Mouse (Mus musculus) thymus, postnatal 36 days (tissue): ENCODE results near the gene Psmb3.
"Not testable (repeated sequence)": the region's sequence is repeated elsewhere in the genome, so short reads cannot be mapped to it uniquely, and the experiment has no call there.

Source experiments
- DNase-seq, 2 experiments: peaks; one replicate each; pipeline ENCODE4 v3.0.0; 2022; ENCODE audit warnings: mixed read lengths in 2 of 2

The Psmb3 gene

DNA sequence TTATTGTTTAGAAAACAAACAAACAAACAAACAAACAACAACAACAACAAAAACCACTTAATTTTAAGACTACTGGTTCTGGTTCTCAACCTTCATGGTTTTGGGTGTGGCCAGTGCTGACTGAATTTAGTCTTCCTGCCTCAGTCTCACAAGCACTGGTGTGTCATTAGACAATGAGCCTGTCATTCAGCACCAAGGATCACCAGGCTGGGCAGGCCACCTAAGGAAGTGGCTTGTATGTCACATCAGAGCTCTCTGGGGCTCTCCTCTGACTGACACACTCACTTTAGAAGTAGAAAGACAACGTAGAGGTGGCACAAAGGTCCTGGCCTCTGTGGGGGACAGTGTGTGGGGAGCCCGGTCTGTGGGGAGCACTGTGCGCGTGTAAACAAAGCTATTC is 15.8 kb downstream of the Psmb3 start:
- no peak for DNase-seq

DNA sequence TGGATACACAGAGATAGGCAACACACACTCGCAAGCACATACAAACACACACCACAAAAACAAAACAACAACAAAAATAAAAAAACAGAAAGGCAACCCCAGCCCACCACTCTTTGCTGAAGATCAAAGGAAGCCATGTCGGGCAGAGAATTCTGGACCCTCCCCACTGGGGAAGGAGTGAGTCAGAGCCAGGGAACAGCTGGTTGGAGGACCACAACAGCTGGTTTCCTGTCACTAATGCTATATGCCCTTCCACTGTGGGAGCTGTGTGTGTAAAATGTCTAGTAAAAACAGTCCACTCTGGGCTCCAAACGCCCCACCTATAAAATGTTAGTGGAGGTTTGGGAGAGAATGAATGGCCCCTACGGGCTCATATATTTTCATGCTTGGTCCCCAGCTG is 18.1 kb downstream of the Psmb3 start:
- no peak for DNase-seq

DNA sequence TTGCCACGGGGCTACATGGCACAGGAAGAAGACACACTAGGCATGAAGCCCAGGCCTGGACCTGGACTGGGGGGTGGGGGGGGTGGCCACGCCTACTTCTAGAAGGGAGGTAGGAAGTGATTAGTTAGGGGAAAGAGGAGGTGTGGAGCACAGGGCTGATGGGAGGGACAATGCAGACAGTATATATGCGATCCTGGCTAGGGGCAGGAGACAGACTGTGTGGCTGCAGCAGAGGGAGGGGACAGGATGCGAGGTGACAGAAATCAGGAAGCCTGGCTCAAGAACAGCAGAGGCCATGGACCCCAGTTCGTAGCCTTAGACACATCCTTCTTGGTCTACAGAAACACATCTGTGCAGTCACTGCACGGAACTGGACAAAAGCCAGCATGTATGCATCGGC is 20.5 kb downstream of the Psmb3 start:
- DNase-seq = no peak

DNA sequence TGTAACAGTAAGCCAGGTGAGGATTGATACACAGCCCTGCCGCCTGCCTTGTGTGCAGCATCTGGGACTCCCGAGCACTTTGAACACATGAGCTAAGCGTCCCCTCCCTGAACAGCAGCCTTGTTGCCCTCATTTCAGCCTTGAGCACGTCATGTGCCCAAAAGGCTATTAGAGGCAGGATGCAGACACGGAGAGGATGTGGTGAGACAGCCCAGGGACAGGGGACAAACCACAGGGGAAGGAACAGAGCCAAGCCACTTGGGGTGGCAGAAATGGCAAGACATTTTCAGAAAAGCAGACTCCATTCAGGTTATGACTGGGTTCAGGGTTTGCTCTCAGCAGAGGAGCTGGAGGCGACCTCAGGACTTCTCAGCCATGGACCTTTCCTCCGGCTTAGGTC is 25.1 kb downstream of the Psmb3 start:
- DNase-seq = peak; percentile 44 to 60

DNA sequence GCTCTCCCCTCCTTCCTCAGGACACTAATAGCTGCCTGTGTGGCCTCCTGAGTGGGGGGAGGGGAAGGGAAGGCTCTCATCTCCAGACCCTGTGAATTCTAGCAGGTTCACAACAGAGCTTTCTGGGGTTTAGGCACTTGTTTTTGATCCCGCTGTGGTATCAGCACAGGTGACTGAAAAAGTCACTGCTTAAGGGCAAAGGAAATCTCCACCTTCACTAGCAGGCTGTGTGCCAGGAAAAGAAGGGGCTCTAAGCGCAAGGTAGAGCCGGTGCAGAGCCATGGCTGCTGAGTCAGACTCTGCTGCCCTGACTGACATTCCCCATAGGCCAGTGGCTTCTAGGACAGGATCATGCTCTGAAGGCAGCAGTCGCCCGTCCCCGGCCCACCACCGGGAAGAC is 25.5 kb downstream of the Psmb3 start:
- no peak for DNase-seq

DNA sequence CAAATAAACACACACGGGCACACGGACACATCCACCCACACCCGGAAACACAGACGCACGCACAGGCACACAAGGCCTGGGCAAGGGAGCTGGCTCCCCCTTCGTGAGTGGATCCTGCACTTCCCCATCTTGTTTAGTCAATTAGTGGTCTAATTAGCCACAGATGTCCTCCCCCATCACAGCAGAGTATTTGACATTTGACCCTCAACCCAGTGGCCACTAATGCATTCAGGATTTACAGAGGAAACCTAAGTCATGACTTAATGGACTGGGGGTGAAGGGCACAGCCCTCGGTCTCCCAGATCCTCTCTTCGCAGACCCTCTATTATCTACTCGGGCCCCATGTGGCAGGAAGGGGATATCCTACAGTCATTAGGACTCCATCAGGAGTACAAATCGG is 30.5 kb downstream of the Psmb3 start:
- no peak for DNase-seq

DNA sequence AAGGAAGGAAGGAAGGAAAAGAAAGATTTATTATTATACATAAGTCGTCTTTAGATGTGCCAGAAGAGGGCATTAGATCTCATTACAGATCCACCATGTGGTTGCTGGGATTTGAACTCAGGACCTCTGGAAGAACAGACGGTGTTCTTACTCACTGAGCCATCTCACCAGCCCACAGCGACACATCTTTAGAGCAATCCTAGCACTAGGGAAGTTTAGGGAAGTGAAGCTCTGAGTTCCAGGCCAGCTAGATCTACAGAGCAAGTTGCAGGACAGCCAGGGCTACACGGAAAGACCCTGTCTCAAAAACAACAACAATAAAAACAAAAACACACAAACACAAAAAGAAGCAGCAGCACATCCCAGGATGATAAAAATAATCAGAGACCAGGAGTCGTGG is 31.6 kb downstream of the Psmb3 start:
- not testable (repeated sequence) for DNase-seq

DNA sequence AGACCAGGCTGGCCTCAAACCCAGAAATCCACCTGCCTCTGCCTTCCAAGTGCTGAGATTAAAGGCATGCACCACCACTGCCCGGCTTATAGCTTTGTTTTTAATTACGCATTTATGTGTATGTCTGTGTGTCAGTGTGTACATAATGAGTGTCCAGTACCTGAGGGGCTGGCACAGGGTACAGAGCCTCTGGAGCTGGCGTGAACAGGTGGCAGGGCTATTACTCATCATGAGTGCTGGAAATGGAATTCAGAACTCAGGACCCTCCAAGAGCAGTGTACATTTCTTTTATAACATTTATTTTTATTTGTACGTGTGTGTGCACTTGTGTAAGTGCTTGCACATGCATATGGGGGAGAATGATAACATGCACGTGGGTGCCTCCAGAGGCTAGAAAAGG is 33.4 kb downstream of the Psmb3 start:
- no peak for DNase-seq

DNA sequence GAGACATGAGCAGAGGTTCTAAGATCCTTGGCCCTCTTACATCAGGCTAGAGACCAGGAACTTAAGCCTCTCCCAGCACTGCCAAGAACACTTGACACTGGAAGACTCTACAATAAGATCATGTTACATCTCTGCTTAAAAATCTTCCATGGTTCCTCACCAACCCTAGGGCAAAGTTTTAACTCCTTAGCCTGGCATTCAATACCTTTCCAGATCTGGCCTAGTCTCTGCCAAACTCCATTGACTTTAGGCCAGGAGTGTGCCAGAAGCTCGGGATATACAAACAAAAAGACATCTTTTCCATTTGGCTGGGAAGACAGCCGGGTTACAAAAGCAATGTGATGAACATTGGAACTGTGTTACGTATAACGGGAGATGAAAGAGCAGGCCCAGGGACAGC is 34.4 kb downstream of the Psmb3 start:
- DNase-seq = no peak

DNA sequence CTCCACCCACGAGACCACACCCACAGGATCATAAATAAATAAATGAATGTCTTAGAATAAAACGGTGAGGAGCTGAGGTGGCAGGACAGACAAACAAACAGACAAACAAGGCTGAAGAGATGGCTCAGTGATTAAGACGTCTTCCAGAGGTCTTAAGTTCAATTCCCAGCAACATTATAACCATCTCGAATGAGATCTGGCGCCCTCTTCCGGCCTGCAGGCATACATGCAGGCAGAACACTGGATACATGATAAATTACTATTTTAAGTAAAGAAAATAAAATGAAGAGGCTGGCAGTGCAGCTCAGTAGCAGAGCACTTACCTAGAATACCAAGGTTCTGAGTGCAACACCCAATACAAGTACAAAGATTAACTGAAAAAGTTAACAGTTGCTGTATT is 35.5 kb downstream of the Psmb3 start:
- no peak for DNase-seq

DNA sequence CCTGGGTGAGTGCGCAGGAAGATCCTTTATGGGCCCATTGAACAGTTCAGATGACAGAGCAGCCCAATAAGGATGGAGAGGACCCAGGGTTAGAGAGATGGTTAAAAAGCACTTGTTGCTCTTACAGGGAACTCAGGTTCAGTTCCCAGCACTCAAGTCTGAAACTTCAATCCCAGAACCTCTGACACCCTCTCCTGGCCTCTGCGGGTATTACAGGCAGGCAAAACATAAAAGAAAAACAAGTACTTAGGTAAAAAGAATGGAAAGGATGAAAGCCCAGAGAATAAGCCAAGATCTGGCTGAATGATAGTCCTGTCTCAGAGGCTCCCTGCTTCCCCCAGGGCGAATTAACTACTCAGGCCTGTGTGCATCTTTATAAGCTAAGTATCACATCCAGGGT is 36.0 kb downstream of the Psmb3 start:
- DNase-seq = no peak

DNA sequence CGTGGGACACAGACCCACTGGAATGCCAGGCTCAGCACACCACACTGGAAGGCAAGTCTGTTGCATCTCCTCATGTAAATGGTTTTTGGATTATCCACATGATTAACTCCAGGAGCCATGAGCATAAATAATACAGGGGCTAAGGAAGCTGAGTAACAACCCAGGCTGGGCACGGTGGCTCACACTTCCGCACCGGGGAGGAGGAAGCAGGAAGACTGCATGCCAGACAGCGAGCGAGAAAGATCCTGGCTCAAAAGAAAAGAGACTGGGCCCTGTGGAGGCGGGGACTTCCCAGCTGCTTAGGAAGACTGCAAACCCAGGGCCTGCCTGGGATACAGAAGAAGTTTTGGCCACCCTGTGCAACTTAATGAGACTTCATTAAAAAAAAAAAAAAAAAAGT is 37.0 kb downstream of the Psmb3 start:
- DNase-seq = peak; percentile 25 to 44

DNA sequence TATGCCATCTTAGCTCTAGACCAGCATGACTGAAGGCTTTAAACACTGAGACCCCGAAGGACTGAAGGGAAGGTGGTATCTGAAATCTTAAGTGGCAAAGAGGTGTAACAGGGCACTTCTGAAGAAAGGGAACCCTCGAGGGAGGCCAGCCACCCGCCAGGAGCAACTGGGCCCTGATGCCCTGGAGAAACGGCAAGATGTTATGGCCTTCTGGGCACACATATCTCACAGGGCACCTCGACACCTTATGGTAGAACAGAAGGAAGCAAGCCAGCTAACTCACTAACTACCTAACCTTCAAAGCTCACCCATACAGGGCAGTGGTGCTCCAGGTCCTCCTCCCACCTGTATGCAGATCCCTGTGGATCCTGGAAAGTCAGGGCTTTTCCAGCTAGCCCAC is 39.0 kb downstream of the Psmb3 start:
- no peak for DNase-seq

DNA sequence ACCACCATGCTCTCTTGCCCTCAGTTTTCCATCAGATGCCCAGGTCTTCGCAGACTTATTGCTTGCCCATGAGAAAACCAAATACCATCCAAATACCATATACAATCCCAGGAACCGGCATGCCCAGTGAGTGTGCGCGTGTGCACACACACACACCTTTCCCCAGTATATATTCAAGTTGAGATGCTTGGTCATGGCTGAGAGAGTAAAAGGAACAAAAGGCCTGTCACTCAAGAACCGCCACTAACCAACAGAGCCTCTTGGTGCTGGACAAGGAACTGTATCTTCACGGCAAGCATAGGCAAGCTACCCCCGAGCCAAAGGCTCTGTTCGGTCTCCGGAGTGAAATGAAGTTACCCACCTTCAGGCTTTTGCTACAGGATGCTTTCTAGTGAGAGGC is 39.4 kb downstream of the Psmb3 start:
- DNase-seq = no peak

DNA sequence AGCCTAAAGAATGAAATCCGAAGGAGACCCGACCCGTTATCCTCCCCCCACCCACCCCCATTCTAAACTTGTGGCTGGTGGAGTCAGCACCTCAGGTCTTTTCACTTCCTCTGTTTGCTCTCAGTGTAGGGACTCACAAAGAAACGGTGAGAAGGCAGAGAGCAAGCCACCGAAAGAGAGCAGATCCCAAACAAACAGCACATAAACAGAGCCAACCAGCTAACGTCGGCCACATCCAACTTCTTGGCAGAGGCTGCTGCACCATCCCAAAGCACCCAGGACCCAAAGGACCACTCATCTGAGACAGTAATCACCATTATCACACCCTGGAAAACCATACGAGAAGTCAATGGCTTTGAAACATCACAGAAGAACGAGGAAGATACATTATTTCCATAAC is 40.2 kb downstream of the Psmb3 start:
- DNase-seq = peak in 1 of 2 experiments; percentile 34

DNA sequence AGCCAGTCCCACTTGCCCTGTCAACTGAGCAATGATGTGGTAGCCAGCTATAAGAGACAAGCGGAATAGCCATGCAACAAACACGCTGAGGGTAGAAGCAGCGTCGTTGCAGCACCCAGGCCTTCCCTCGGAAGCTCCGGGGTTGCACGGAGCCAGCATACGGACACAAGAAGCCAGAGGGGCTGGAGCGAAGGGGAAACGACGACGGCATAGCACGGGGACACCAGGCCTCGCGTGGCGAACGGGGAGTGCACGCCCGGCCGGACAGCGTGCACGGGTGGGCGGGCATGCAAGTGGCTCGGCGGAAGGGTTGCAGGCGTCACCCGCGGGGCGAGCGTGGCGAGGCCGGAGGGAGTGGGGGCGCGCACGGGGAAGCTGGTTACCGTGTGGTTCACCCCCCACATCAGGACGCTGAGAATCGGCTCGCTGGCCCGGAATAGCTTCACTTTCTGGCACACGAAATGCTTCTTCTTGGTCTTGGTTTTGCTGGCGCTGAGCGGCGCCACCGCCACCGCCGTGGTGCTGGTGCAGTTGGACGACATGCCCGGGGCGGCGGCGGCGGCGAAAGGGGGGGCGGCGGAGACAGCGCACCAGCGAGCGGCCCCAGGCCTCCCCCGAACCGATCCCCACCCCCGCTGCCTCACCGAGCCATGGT is 41.0 kb downstream of the Psmb3 start, which contains the start of gene Pip4k2b:
Pip4k2b (minus strand) TSS at position 642 of the 655 bp plus-strand sequence.
- DNase-seq = no peak

DNA sequence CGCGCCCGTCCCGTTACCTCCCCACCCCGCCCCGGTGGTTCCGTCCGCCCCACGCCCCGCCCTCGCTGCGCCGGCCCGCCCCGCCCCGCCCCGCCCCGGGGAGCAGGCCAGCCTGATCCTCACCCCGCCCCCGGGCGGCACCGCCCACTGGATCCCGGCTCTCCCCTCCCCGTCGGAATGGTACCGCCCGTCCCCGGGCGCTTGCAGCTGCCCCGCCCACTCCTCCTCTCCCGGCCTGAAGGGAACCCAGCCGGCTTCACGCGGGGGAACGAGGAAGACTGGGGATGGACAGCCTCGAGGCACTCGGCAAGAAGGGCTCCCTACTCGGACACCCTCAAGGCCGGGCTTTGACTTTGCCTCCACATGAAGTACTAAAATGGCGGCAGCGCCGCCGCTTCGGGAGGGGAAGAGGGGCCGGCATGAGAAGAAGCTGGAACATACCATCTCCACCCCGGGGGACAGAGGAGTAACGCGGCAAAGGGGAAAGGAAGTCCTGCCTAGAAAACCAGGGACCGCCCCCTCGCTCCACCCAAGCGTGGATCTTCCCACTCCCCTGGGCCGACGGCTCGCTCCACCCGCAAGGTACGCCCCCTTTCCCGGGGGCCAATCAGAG is 41.6 kb downstream of the Psmb3 start:
- peak; percentile 99 for DNase-seq

DNA sequence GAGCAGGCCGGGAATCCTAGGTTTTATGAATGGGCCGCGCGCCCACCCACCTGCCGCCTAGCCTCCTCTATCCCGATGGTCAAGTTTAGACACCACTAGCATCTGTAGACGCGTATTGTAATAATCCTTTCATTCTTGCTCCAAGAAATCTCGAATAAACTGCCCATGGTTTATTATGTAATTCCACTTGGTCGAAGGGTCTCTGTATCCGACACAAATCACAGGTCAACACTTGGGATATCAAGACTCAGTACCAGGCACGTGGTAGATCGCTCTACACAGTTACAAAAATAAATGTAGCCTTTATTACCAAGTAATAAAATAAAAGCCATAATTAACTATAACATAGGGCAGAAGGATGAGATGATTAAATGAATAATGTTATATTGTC is 42.1 kb downstream of the Psmb3 start:
- no peak for DNase-seq

DNA sequence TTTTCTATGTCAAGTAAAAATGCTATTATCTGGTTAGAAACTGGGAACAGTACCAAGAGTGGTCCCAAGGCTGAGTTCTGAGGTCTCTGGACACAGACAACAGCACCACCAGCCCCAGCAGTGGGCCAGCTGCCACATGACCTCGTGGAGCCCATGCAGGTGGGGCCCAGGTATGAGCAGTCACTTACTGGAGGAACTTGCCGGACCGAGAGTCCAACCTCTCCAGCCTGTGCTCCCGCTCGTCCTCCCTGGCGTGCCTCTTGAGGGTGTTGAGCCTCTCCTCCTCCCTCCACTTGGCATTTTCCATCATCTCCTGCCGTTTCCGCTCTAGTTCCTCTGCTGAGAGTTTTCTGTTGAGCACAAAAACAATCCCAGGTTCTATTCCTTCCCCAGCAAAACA is 44.6 kb downstream of the Psmb3 start:
- no peak for DNase-seq

DNA sequence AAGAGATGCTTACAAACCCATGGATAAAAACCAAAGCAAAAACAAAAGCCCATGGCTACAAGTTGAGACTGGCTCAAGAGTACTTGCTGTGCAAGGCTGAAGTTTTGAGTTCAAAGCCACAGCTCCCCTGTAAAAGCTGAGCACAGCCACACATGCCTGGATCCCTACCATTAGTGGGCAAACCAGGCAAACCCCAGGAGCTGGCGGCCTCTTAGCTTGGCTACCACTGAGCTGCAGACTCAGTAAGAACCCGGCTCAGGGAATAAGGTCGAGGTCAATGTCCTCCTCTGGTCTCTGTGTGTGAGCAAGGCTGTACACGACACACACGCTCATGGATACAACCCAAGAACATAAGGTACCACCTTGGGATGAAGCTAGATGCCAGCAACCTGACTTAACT is 45.3 kb downstream of the Psmb3 start:
- no peak for DNase-seq

DNA sequence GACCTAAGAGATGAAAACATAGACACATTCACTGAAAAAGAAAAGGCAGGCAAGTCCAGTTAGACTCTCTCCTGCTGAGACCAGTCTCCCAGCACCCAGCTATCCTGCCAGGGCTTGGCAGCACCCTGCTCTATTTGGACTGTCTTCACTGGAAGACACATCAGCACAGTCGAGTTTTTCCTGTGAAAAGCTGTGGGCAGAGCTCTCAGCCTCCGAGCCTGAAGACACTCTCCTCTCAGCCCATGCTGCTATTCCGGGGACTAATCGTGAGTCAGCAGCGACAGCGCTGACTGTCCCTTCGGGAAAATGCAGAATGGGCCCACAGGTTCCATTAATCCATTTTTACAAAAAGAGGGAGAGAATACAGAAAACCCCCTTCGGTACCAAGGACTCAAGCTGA is 50.1 kb downstream of the Psmb3 start:
- no peak for DNase-seq

DNA sequence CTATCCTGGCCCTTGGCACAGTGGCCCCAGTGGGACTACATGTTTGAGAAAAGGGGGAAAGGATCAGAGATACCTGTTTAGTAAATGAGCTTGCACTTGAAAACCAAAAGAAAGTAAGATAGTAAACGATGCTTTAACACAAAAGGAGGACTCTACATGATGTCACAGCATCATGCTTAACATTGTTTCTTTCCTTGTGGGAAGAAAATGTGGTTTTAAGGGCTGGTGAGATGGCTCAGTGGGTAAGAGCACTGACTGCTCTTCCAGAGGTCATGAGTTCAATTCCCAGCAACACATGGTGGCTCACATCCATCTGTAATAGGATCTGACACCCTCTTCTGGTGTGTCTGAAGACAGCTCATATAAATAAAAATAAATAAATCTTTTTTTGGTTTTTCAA is 54.9 kb downstream of the Psmb3 start:
- DNase-seq = no peak

DNA sequence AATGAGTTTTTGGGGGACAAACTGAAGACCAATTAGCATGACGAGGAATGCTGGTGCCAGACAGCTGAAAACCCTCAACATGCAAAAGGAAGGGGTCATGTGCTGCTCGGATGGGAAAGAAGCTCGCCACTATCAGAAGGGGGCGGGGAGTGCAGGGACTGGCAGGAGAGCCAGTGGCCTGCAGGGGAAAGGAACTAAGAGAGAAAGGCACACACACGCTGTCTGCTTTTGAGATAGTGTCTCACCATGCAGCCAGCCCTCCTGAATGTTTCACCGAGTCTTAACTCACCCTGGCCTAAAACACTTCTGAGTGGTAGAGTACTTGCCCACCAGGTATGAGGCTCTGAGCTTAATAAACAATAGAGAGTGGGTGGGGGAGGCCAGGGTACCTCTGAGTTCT is 55.7 kb downstream of the Psmb3 start:
- no peak for DNase-seq

DNA sequence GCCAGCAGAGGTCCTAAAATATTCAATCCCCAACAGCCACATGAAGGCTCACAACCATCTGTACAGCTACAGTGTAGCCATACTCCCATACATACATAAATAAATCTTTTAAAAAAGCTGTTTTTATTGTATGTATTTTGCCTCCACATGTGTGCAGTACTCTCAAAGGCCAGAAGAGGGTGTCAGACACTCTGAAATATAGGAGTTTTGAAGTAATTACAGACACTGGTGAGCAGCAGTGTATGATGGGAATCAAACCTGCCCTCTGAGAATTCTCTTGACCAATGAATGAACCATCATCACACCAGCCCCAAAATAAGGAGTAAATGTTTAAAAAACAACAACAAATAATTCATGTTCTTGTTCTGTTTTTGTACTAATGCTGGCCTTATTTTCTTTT is 58.4 kb downstream of the Psmb3 start:
- DNase-seq = no peak
